Mouse (Mus musculus) intestine, postnatal 0 days (tissue): Measurements from ENCODE around the gene Tsc1. TPM values are rescaled to one million over a fixed set of nuclear protein-coding genes. Genes with fewer than 3 reads are reported as not detected.
A peak's percentile ranks its signal among the peaks of the same experiment; 100 is the strongest.

Experiments
- ATAC-seq: fragments of 200-750 bp; cut with Nextera tagmentation; 2 replicates; pipeline ENCODE4 v1.8.0; 2017; ENCODE audit warnings: mild to moderate bottlenecking, moderate TSS enrichment, moderate library complexity
- H3K27ac ChIP-seq: fragments of 300-500 bp; sonication (generic); 2 replicates; pipeline ENCODE4 v1.5.1; 2014; ENCODE audit warnings: mild to moderate bottlenecking, low read depth, low read length, moderate library complexity
- H3K27me3 ChIP-seq: fragments of 300-500 bp; sonication (generic); replicated peaks from 2 replicates; pipeline ENCODE4 v1.6.1; 2014; ENCODE audit warnings: low read length, mixed read lengths; ENCODE audit not compliant: control insufficient read depth, insufficient read depth
- H3K36me3 ChIP-seq: fragments of 300-500 bp; sonication (generic); 2 replicates; pipeline ENCODE4 v1.6.1; 2014; ENCODE audit warnings: mild to moderate bottlenecking, moderate library complexity; ENCODE audit not compliant: control insufficient read depth, insufficient read depth
- H3K4me1 ChIP-seq: fragments of 300-500 bp; sonication (generic); replicated peaks from 2 replicates; pipeline ENCODE4 v1.6.1; 2014; ENCODE audit warnings: antibody characterized with exemption, low read length, mixed read lengths; ENCODE audit not compliant: control insufficient read depth, insufficient read depth
- H3K4me2 ChIP-seq: fragments of 300-500 bp; sonication (generic); replicated peaks from 2 replicates; pipeline ENCODE4 v1.6.1; 2014; ENCODE audit warnings: low read depth, mild to moderate bottlenecking, moderate library complexity
- H3K4me3 ChIP-seq: fragments of 300-500 bp; sonication (generic); 2 replicates; pipeline ENCODE4 v1.5.1; 2014; ENCODE audit warnings: low read depth, low read length
- H3K9ac ChIP-seq: fragments of 300-500 bp; sonication (generic); 2 replicates; pipeline ENCODE4 v1.6.1; 2014; ENCODE audit warnings: mild to moderate bottlenecking, low read depth, low read length
- H3K9me3 ChIP-seq: fragments of 300-500 bp; sonication (generic); 2 replicates; pipeline ENCODE4 v1.6.1; 2016; ENCODE audit warnings: mixed run types; ENCODE audit not compliant: control insufficient read depth
- CTCF ChIP-seq: sonication (generic); IDR thresholded peaks from 2 replicates; pipeline ENCODE4 v1.5.1; 2016; ENCODE audit warnings: low read depth, mild to moderate bottlenecking, control low read depth, antibody characterized with exemption, moderate library complexity
- WGBS: fragments of 180-500 bp; shearing (Covaris S2); extraction: QIAGEN DNeasy Blood & Tissue Kit; methylation state at CpG from one replicate; pipeline ENCODE4 v1.1.7; 2014; 5-methylcytosine and 5-hydroxymethylcytosine counted together
- polyA plus RNA-seq: library from polyadenylated mRNA; unstranded; fragments of >200 nt; fragmentation: Nextera tagmentation; extraction: Ambion mirVana; gene quantifications from 2 replicates; pipeline ENCODE4 v1.2.1, GENCODE M21; 2015

Tsc1 gene
- polyA plus RNA-seq, 1 experiment from 2014 or later: 6.5 TPM

DNA sequence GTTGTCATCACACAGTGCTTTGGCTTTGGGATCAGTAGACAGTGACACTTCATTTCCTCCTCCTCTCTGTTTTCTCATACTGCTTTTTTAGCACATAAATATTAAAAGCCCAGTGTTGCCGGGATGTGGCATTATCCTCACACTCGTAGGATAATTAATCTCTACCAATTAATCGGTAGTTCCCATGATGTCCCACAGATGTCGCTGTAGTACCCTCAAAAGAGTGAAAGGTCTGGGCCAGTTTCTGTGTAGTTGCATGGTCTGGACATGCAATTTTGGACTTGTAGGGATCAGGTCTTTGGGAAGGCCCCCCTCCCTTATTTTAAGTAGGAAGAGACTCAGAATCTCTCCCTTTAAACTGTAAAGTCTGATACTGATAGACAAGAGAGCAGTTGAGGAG lies 39.7 kb downstream of the Tsc1 start:
- Histone ChIP-seq H3K9me3 (no peaks in the 10 kb centered on the region), H3K36me3 (peaks cover 90% of the 10 kb centered on the region), H3K9ac (no peak overlapping the region), H3K27me3 (no peaks in the 10 kb centered on the region), H3K4me2 (no peak overlapping the region), H3K27ac (no peak overlapping the region), H3K4me3 (no peak overlapping the region), H3K4me1 (no peaks in the 10 kb centered on the region)
- ATAC-seq: no peak
- 35% methylated on average over 4 of the region's 4 CpGs for WGBS
- peak; percentile 67 for TF ChIP-seq CTCF

DNA sequence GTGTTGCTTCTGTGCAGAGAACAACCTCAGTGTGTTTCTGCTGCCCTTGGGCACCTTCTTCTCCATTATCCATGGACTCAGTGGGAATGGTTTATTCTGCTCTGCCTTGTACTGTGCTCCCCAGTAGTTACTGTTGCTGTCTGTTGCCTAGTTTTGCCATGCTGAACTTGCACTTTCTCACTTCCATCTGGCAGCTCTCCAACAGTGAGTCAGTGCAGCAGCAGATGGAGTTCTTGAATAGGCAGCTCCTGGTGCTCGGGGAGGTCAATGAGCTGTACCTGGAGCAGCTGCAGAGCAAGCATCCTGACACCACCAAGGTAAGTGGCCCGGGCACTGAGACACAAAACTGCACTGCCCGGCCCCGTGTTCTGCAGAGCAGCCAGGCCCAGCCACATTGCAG lies 40.7 kb downstream of the Tsc1 start:
- no peaks in the 10 kb centered on the region for H3K4me1 ChIP-seq
- no peak for TF ChIP-seq CTCF
- ATAC-seq: no peak
- H3K9me3 ChIP-seq: no peaks in the 10 kb centered on the region
- no peak overlapping the region; the same call in 1 of the 2 replicates for H3K27ac ChIP-seq
- peaks cover 91% of the 10 kb centered on the region for H3K36me3 ChIP-seq
- no peak overlapping the region for H3K9ac ChIP-seq
- 80% methylated on average over 4 of the region's 4 CpGs for WGBS
- no peaks in the 10 kb centered on the region for H3K27me3 ChIP-seq
- H3K4me2 ChIP-seq: no peak overlapping the region
- H3K4me3 ChIP-seq: no peak overlapping the region

- Histone ChIP-seq H3K4me2 (no peak overlapping the region), H3K27ac (no peak overlapping the region), H3K36me3 (peaks cover 75% of the 10 kb centered on the region), H3K27me3 (no peaks in the 10 kb centered on the region), H3K4me1 (no peaks in the 10 kb centered on the region), H3K9me3 (no peaks in the 10 kb centered on the region), H3K4me3 (no peak overlapping the region), H3K9ac (no peak overlapping the region)
- WGBS: 81% methylated on average over 7 of the region's 7 CpGs
- TF ChIP-seq CTCF: no peak
- no peak for ATAC-seq
Measured at GRCm38 (mm10) chr2:28685895-28686294, 44.9 kb downstream of the Tsc1 start.

- WGBS: 53% methylated on average over 3 of the region's 3 CpGs
- H3K27ac ChIP-seq: no peak overlapping the region
Measured at GRCm38 (mm10) chr2:28688431-28688830, 47.4 kb downstream of the Tsc1 start.

GRCm38 (mm10) chr2:28692692-28693091 lies 51.7 kb downstream of the Tsc1 start:
- Histone ChIP-seq H3K4me1 (no peaks in the 10 kb centered on the region), H3K27me3 (no peaks in the 10 kb centered on the region), H3K9ac (no peak overlapping the region), H3K4me2 (no peak overlapping the region), H3K4me3 (no peak overlapping the region), H3K9me3 (no peaks in the 10 kb centered on the region), H3K27ac (no peak overlapping the region), H3K36me3 (peaks cover 7% of the 10 kb centered on the region; the same call in 1 of the 2 replicates)
- ATAC-seq: no peak
- 66% methylated on average over 9 of the region's 9 CpGs for WGBS
- TF ChIP-seq CTCF: no peak

More at GRCm38 (mm10) chr2:28688431-28688830, 47.4 kb downstream of the Tsc1 start:
- no peaks in the 10 kb centered on the region for H3K9me3 ChIP-seq
- no peak for ATAC-seq
- no peak overlapping the region for H3K4me3 ChIP-seq
- no peaks in the 10 kb centered on the region for H3K4me1 ChIP-seq
- H3K9ac ChIP-seq: no peak overlapping the region
- peak; percentile 78 for TF ChIP-seq CTCF
- no peaks in the 10 kb centered on the region for H3K27me3 ChIP-seq
- H3K4me2 ChIP-seq: no peak overlapping the region
- peaks cover 50% of the 10 kb centered on the region for H3K36me3 ChIP-seq

DNA sequence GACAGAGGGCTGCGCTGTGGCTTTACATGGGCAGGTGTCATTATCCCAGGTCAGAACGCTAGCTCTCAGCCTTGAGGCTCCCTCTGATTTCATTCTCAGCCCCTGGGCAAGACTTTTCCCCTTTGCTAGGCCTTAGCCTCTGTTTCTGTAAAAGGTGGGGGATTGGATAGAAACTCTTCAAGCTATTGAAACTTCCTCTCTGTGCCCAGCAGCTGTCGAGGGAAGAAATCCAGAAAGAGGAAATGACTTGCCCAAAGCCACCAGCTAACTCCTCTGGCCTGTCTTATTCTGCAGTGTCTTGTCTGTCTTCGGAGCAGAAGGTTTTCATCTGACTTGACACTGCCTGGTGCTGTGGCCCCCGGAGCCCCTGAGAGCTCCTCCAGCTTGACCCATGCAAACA lies 57.5 kb downstream of the Tsc1 start:
- Histone ChIP-seq H3K9me3 (no peaks in the 10 kb centered on the region), H3K4me2 (no peak overlapping the region), H3K27me3 (no peaks in the 10 kb centered on the region), H3K9ac (no peak overlapping the region), H3K4me3 (no peak overlapping the region), H3K36me3 (no peaks in the 10 kb centered on the region), H3K4me1 (no peaks in the 10 kb centered on the region; the same call in 1 of the 2 replicates), H3K27ac (no peak overlapping the region)
- no peak for ATAC-seq
- TF ChIP-seq CTCF: no peak
- WGBS: 78% methylated on average over 5 of the region's 5 CpGs
